ENCODE assay signal across 7 mouse cellular contexts in genomic region chr9:107624951-107625350, GRCm38 (mm10). TPM values are rescaled to one million over a fixed set of nuclear protein-coding genes. Genes with fewer than 3 reads are reported as not detected.
DNase-seq lines count a peak whose midpoint lies in the region; ATAC-seq and TF ChIP-seq lines count a peak whose summit lies in the region.

No protein-coding gene starts in this region.

- H3K4me1 ChIP-seq in lung, embryonic 14.5 days (ENCODE audit: insufficient read depth): peaks cover 26% of the 10 kb centered on the region
- H3K4me1 ChIP-seq in forebrain, embryonic 13.5 days: peaks cover 60% of the 10 kb centered on the region
- H3K4me1 ChIP-seq in limb, embryonic 10.5 days: peaks cover 48% of the 10 kb centered on the region
- peaks cover 52% of the 10 kb centered on the region for H3K4me1 ChIP-seq in olfactory bulb, adult 2 months (ENCODE audit: control insufficient read depth, insufficient read depth, low read length)

- no peak for TF ChIP-seq POLR2A in olfactory bulb, adult 2 months (IDR thresholded peaks at IDR 0.05; ENCODE audit: insufficient read depth, low read depth, low read length)

- peak overlapping the region; percentile 54; the same call in 1 of the 2 replicates for H3K27ac ChIP-seq in lung, embryonic 14.5 days (ENCODE audit: low read depth)
- H3K27ac ChIP-seq in forebrain, embryonic 13.5 days: peak overlapping the region; percentile 99
- H3K27ac ChIP-seq in limb, embryonic 10.5 days: peak overlapping the region; percentile 12; the same call in 1 of the 2 replicates
- H3K27ac ChIP-seq in olfactory bulb, adult 2 months (ENCODE audit: insufficient read depth, low read depth, low read length): peak overlapping the region; percentile 34; the same call in 1 of the 2 replicates

- H3K27me3 ChIP-seq in lung, embryonic 14.5 days (ENCODE audit: insufficient read depth, low read length): no peaks in the 10 kb centered on the region
- no peaks in the 10 kb centered on the region for H3K27me3 ChIP-seq in forebrain, embryonic 13.5 days
- no peaks in the 10 kb centered on the region for H3K27me3 ChIP-seq in limb, embryonic 10.5 days (ENCODE audit: low read depth, poor library complexity, severe bottlenecking)

- no peak overlapping the region; the same call in 1 of the 2 replicates for H3K9ac ChIP-seq in lung, embryonic 14.5 days
- peak overlapping the region; percentile 34; the same call in 1 of the 2 replicates for H3K9ac ChIP-seq in forebrain, embryonic 13.5 days

- no peak for ATAC-seq in lung, embryonic 14.5 days (ENCODE audit: insufficient read depth)
- ATAC-seq in forebrain, embryonic 13.5 days: no peak

- no peak for DNase-seq in lung, embryonic 14.5 days
- no peak for DNase-seq in lung, postnatal 36 days
- DNase-seq in limb, embryonic 10.5 days (ENCODE audit: low spot score): no peak
- DNase-seq in thymus, postnatal 0 days (ENCODE audit: low spot score): no peak
- DNase-seq in urinary bladder, adult 2 months (ENCODE audit: low spot score): no peak

- 82% methylated on average over 3 of the region's 3 CpGs for WGBS in lung, embryonic 14.5 days
- 84% methylated on average over 3 of the region's 3 CpGs for WGBS in forebrain, embryonic 13.5 days
- 87% methylated on average over 3 of the region's 3 CpGs for WGBS in limb, embryonic 10.5 days
- 66% methylated on average over 3 of the region's 3 CpGs for WGBS in olfactory bulb, adult 2 months

- no peak for TF ChIP-seq CTCF in lung, embryonic 14.5 days (IDR thresholded peaks at IDR 0.05; ENCODE audit: low read depth)
- TF ChIP-seq CTCF in olfactory bulb, adult 2 months (IDR thresholded peaks at IDR 0.05; ENCODE audit: insufficient read depth, low read depth, low read length): no peak

- no peak overlapping the region for H3K4me2 ChIP-seq in lung, embryonic 14.5 days
- no peak overlapping the region for H3K4me2 ChIP-seq in forebrain, embryonic 13.5 days

- H3K4me3 ChIP-seq in lung, embryonic 14.5 days (ENCODE audit: low read depth, low read length): no peak overlapping the region
- H3K4me3 ChIP-seq in forebrain, embryonic 13.5 days: no peak overlapping the region
- H3K4me3 ChIP-seq in limb, embryonic 10.5 days: no peak overlapping the region
- H3K4me3 ChIP-seq in olfactory bulb, adult 2 months (ENCODE audit: insufficient read depth, low read depth, low read length): no peak overlapping the region

- H3K36me3 ChIP-seq in lung, embryonic 14.5 days (ENCODE audit: insufficient read depth): peaks cover 65% of the 10 kb centered on the region
- H3K36me3 ChIP-seq in forebrain, embryonic 13.5 days (ENCODE audit: poor library complexity, severe bottlenecking): peaks cover 46% of the 10 kb centered on the region
- H3K36me3 ChIP-seq in limb, embryonic 10.5 days: peaks cover 80% of the 10 kb centered on the region

- no peaks in the 10 kb centered on the region for H3K9me3 ChIP-seq in lung, embryonic 14.5 days (ENCODE audit: low read depth, low read length)
- no peaks in the 10 kb centered on the region for H3K9me3 ChIP-seq in forebrain, embryonic 13.5 days (replicated peaks)
- H3K9me3 ChIP-seq in limb, embryonic 10.5 days (replicated peaks): no peaks in the 10 kb centered on the region

RNA-seq across cellular contexts. Expression of gene Gnai2, which starts 10.2 kb away (rescaled TPM):
- polyA plus RNA-seq in lung, embryonic 14.5 days (2014; fragmentation: Nextera tagmentation; extraction: Ambion mirVana): 408 and 419 TPM in 2 replicates
- polyA plus RNA-seq in forebrain, embryonic 13.5 days (2015; fragmentation: Nextera tagmentation; extraction: Ambion mirVana): 397 and 426 TPM in 2 replicates
- polyA plus RNA-seq in limb, embryonic 10.5 days (2016; fragmentation: Nextera tagmentation; extraction: Ambion mirVana): 355 and 403 TPM in 2 replicates
- 1,429 TPM in 1 of 2 replicates, not detected in the other for polyA plus RNA-seq in olfactory bulb, adult 2 months (2012; ENCODE audit: insufficient read depth, insufficient read length, low replicate concordance, missing spikeins)
- polyA plus RNA-seq in thymus, postnatal 0 days (2015; fragmentation: Nextera tagmentation; extraction: Ambion mirVana): 466 and 479 TPM in 2 replicates
- 449 and 465 TPM in 2 replicates for polyA plus RNA-seq in urinary bladder, adult 2 months (2012; rRNA removed)

RNA-seq across cellular contexts. Expression of gene Sema3b, which starts 15.9 kb away (rescaled TPM):
- polyA plus RNA-seq in lung, embryonic 14.5 days (2014; fragmentation: Nextera tagmentation; extraction: Ambion mirVana): 5.1 and 5.3 TPM in 2 replicates
- 1.8 and 2.0 TPM in 2 replicates for polyA plus RNA-seq in forebrain, embryonic 13.5 days (2015; fragmentation: Nextera tagmentation; extraction: Ambion mirVana)
- 2.2 and 3.6 TPM in 2 replicates for polyA plus RNA-seq in limb, embryonic 10.5 days (2016; fragmentation: Nextera tagmentation; extraction: Ambion mirVana)
- polyA plus RNA-seq in olfactory bulb, adult 2 months (2012; ENCODE audit: insufficient read depth, insufficient read length, low replicate concordance, missing spikeins): not detected in 2 replicates
- 1.4 and 1.8 TPM in 2 replicates for polyA plus RNA-seq in thymus, postnatal 0 days (2015; fragmentation: Nextera tagmentation; extraction: Ambion mirVana)
- polyA plus RNA-seq in urinary bladder, adult 2 months (2012; rRNA removed): 57.1 and 71.0 TPM in 2 replicates

RNA-seq across cellular contexts. Expression of gene Ifrd2, which starts 37.5 kb away (rescaled TPM):
- polyA plus RNA-seq in lung, embryonic 14.5 days (2014; fragmentation: Nextera tagmentation; extraction: Ambion mirVana): 57.9 and 64.6 TPM in 2 replicates
- polyA plus RNA-seq in forebrain, embryonic 13.5 days (2015; fragmentation: Nextera tagmentation; extraction: Ambion mirVana): 15.4 and 20.8 TPM in 2 replicates
- 55.0 and 69.4 TPM in 2 replicates for polyA plus RNA-seq in limb, embryonic 10.5 days (2016; fragmentation: Nextera tagmentation; extraction: Ambion mirVana)
- not detected in 2 replicates for polyA plus RNA-seq in olfactory bulb, adult 2 months (2012; ENCODE audit: insufficient read depth, insufficient read length, low replicate concordance, missing spikeins)
- polyA plus RNA-seq in thymus, postnatal 0 days (2015; fragmentation: Nextera tagmentation; extraction: Ambion mirVana): 43.6 and 48.7 TPM in 2 replicates
- 31.3 and 36.0 TPM in 2 replicates for polyA plus RNA-seq in urinary bladder, adult 2 months (2012; rRNA removed)

RNA-seq across cellular contexts. Expression of gene Hyal3, which starts 44.3 kb away (rescaled TPM):
- polyA plus RNA-seq in lung, embryonic 14.5 days (2014; fragmentation: Nextera tagmentation; extraction: Ambion mirVana): 0.73 and 1.4 TPM in 2 replicates
- 1.1 and 1.5 TPM in 2 replicates for polyA plus RNA-seq in forebrain, embryonic 13.5 days (2015; fragmentation: Nextera tagmentation; extraction: Ambion mirVana)
- 0.56 and 0.82 TPM in 2 replicates for polyA plus RNA-seq in limb, embryonic 10.5 days (2016; fragmentation: Nextera tagmentation; extraction: Ambion mirVana)
- not detected in 2 replicates for polyA plus RNA-seq in olfactory bulb, adult 2 months (2012; ENCODE audit: insufficient read depth, insufficient read length, low replicate concordance, missing spikeins)
- 0.90 and 1.2 TPM in 2 replicates for polyA plus RNA-seq in thymus, postnatal 0 days (2015; fragmentation: Nextera tagmentation; extraction: Ambion mirVana)
- polyA plus RNA-seq in urinary bladder, adult 2 months (2012; rRNA removed): 0.50 and 0.52 TPM in 2 replicates

RNA-seq across cellular contexts. Expression of gene Slc38a3, which starts 44.4 kb away (rescaled TPM):
- 3.6 and 4.8 TPM in 2 replicates for polyA plus RNA-seq in lung, embryonic 14.5 days (2014; fragmentation: Nextera tagmentation; extraction: Ambion mirVana)
- polyA plus RNA-seq in forebrain, embryonic 13.5 days (2015; fragmentation: Nextera tagmentation; extraction: Ambion mirVana): 14.3 and 14.6 TPM in 2 replicates
- 3.9 and 4.3 TPM in 2 replicates for polyA plus RNA-seq in limb, embryonic 10.5 days (2016; fragmentation: Nextera tagmentation; extraction: Ambion mirVana)
- polyA plus RNA-seq in olfactory bulb, adult 2 months (2012; ENCODE audit: insufficient read depth, insufficient read length, low replicate concordance, missing spikeins): not detected in 2 replicates
- 0.60 and 1.1 TPM in 2 replicates for polyA plus RNA-seq in thymus, postnatal 0 days (2015; fragmentation: Nextera tagmentation; extraction: Ambion mirVana)
- 0.44 and 0.45 TPM in 2 replicates for polyA plus RNA-seq in urinary bladder, adult 2 months (2012; rRNA removed)

Comparison
In these comparisons a context has a peak if more than half of its experiments do, and no peak if none do; other contexts are left out.
1. H3K27ac ChIP-seq: peak in every context shown above with its lines; median percentile 99 in forebrain, embryonic 13.5 days; 54 in lung, embryonic 14.5 days; 34 in olfactory bulb, adult 2 months; 12 in limb, embryonic 10.5 days.
2. RNA of gene Ifrd2, which starts 37.5 kb away (polyA plus RNA-seq): 57.9 to 64.6 TPM in lung, embryonic 14.5 days, 55.0 to 69.4 TPM in limb, embryonic 10.5 days, 43.6 to 48.7 TPM in thymus, postnatal 0 days, 31.3 to 36.0 TPM in urinary bladder, adult 2 months and 15.4 to 20.8 TPM in forebrain, embryonic 13.5 days; not detected in olfactory bulb, adult 2 months; every median in the first group is over 10 times any median in the second.